Mouse (Mus musculus) midbrain, embryonic 12.5 days (tissue): Measurements from ENCODE around the gene B4galt2. TPM values are rescaled to one million over a fixed set of nuclear protein-coding genes. Genes with fewer than 3 reads are reported as not detected.

ENCODE experiments used
- ATAC-seq: fragments of 200-750 bp; cut with Nextera tagmentation; 2 replicates; pipeline ENCODE4 v1.8.0; 2017; ENCODE audit warnings: low read depth, moderate TSS enrichment, moderate library complexity; ENCODE audit not compliant: low FRiP score
- H3K27ac ChIP-seq: fragments of 300-500 bp; sonication (generic); replicated peaks from 2 replicates; pipeline ENCODE4 v1.5.1; 2016; ENCODE audit warnings: mild to moderate bottlenecking
- H3K27me3 ChIP-seq: fragments of 300-500 bp; sonication (generic); 2 replicates; pipeline ENCODE4 v1.6.1; 2016; ENCODE audit warnings: mild to moderate bottlenecking
- H3K36me3 ChIP-seq: fragments of 300-500 bp; sonication (generic); 2 replicates; pipeline ENCODE4 v1.6.1; 2016
- H3K4me1 ChIP-seq: fragments of 300-500 bp; sonication (generic); 2 replicates; pipeline ENCODE4 v1.6.1; 2016
- H3K4me2 ChIP-seq: fragments of 300-500 bp; sonication (generic); replicated peaks from 2 replicates; pipeline ENCODE4 v1.6.1; 2016; ENCODE audit warnings: mild to moderate bottlenecking, moderate library complexity
- H3K4me3 ChIP-seq: fragments of 300-500 bp; sonication (generic); 2 replicates; pipeline ENCODE4 v1.5.1; 2016; ENCODE audit warnings: mild to moderate bottlenecking
- H3K9ac ChIP-seq: fragments of 300-500 bp; sonication (generic); replicated peaks from 2 replicates; pipeline ENCODE4 v1.6.1; 2016; ENCODE audit warnings: mild to moderate bottlenecking, moderate library complexity
- H3K9me3 ChIP-seq: fragments of 300-500 bp; sonication (generic); 2 replicates; pipeline ENCODE4 v1.6.1; 2016; ENCODE audit warnings: mild to moderate bottlenecking
- WGBS: fragments of 180-500 bp; shearing (Covaris S2); methylation state at CpG from one replicate; pipeline ENCODE4 v1.1.7; 2016; 5-methylcytosine and 5-hydroxymethylcytosine counted together
- polyA plus RNA-seq: library from polyadenylated mRNA; unstranded; fragments of >200 nt; fragmentation: Nextera tagmentation; extraction: Ambion mirVana; gene quantifications from 2 replicates; pipeline ENCODE4 v1.2.1, GENCODE M21; 2016

Gene B4galt2
- polyA plus RNA-seq, 1 experiment from 2014 or later = 39.7 TPM

GRCm38 (mm10) chr4:117831499-117831898 lies 51.8 kb downstream of the B4galt2 start:
- H3K9ac ChIP-seq = no peak overlapping the region
- H3K4me2 ChIP-seq = no peak overlapping the region
- no peak overlapping the region for H3K4me3 ChIP-seq
- H3K4me1 ChIP-seq = peaks cover 17% of the 10 kb centered on the region
- no peak overlapping the region for H3K27ac ChIP-seq
- no peaks in the 10 kb centered on the region for H3K9me3 ChIP-seq
- ATAC-seq = no peak
- WGBS = 89% methylated on average over 2 of the region's 2 CpGs
- no peaks in the 10 kb centered on the region for H3K36me3 ChIP-seq
- peaks cover 38% of the 10 kb centered on the region for H3K27me3 ChIP-seq

- Histone ChIP-seq H3K9ac (no peak overlapping the region), H3K9me3 (no peaks in the 10 kb centered on the region), H3K27ac (no peak overlapping the region), H3K4me3 (no peak overlapping the region), H3K4me2 (no peak overlapping the region), H3K27me3 (peaks cover 38% of the 10 kb centered on the region), H3K4me1 (peaks cover 17% of the 10 kb centered on the region), H3K36me3 (no peaks in the 10 kb centered on the region)
- ATAC-seq = no peak
- 92% methylated on average over 9 of the region's 9 CpGs for WGBS
Measured at GRCm38 (mm10) chr4:117830801-117831200, 52.5 kb downstream of the B4galt2 start.

DNA sequence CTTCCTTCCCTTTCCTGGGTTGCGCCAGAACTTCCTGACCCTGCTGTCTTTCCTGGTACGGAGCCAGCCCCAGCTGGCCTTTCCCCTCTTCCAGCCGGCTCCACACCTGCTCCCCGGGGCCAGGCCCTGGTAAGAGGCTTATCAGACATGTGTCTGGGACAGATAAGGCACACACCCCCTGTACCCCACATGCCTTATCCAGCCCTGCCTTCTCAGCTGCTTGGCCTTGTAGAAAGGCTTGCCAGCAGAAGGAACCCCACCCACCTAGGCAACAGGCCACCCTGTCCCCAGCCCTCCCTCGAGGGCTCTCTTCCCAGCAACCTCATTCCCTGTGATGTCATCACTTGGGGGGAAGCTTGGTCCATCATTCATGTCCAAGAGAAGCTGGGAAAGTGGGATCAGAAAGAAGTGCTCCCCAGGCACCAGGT lies 53.1 kb downstream of the B4galt2 start:
- Histone ChIP-seq H3K4me3 (no peak overlapping the region), H3K4me2 (peak overlapping the region; percentile 30), H3K27me3 (peaks cover 38% of the 10 kb centered on the region), H3K27ac (0 out of 2 replicates have a peak overlapping the region, but pooled peaks have one; percentile 30), H3K4me1 (peaks cover 17% of the 10 kb centered on the region), H3K9me3 (no peaks in the 10 kb centered on the region), H3K36me3 (no peaks in the 10 kb centered on the region), H3K9ac (peak overlapping the region; percentile 20; the same call in 1 of the 2 replicates)
- WGBS = 12% methylated on average over 5 of the region's 5 CpGs
- ATAC-seq = peak; percentile 49

DNA sequence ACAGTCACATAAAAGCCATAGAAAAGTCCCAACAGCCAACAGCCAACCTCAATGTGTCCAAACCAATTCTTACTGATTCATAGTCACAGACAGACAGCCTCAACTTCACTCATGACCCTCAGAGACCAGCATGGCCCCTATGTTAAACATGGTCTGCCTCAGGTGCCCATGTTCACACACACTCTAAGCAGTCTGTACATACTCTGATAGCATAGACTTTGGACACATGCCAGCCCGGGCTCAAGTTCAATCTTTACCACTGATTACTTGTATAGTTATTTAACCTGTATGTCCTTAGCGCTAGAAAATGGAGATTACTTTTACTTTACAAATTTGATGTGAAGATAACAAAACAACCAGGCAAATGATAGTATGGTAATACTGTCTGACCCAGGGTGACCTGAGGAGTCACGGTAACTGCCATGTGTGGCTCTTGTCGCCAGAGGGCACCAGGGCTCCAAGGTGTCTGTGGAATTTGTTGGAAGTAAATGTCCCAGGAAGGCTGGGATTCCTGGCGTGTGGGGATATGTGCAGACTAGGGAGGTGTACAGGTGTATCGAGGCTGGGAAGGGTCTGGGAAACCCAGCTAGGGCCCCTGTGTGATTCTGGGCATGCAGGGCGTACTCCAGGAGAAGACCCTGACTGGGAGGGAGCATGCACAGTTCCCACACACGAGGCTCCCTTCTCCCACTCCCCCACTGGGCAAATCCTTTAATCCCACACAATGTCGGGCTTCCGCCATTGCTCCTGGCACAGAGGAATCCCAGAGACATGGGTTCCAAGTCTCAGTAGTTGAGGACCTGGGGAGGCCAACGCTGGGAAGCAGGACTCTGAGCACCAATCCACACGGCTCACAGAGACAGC lies 53.8 kb downstream of the B4galt2 start:
- 0 out of 2 replicates have a peak overlapping the region, but pooled peaks have one; percentile 30 for H3K27ac ChIP-seq
- H3K4me3 ChIP-seq = no peak overlapping the region
- peak; percentile 55 for ATAC-seq
- peak overlapping the region; percentile 30 for H3K4me2 ChIP-seq
- no peaks in the 10 kb centered on the region for H3K36me3 ChIP-seq
- H3K9ac ChIP-seq = peak overlapping the region; percentile 20; the same call in 1 of the 2 replicates
- H3K4me1 ChIP-seq = peaks cover 10% of the 10 kb centered on the region
- WGBS = 8% methylated on average over 12 of the region's 12 CpGs
- H3K27me3 ChIP-seq = peaks cover 38% of the 10 kb centered on the region
- no peaks in the 10 kb centered on the region for H3K9me3 ChIP-seq

- 81% methylated on average over 8 of the region's 8 CpGs for WGBS
- Histone ChIP-seq H3K9ac (no peak overlapping the region), H3K27ac (no peak overlapping the region), H3K4me3 (no peak overlapping the region), H3K4me2 (no peak overlapping the region), H3K27me3 (peaks cover 31% of the 10 kb centered on the region), H3K4me1 (peaks cover 8% of the 10 kb centered on the region), H3K36me3 (no peaks in the 10 kb centered on the region), H3K9me3 (no peaks in the 10 kb centered on the region)
- no peak for ATAC-seq
Measured at GRCm38 (mm10) chr4:117828572-117829145, 54.6 kb downstream of the B4galt2 start.

Other genes starting within 250 kb of the B4galt2 start
- 67.5 and 72.1 TPM in 2 replicates for gene Dmap1, start 201.2 kb downstream of the B4galt2 start, polyA plus RNA-seq
- gene Gm12845, start 159.1 kb downstream of the B4galt2 start, polyA plus RNA-seq = not detected in 2 replicates
- not detected in 2 replicates for gene Klf17, start 117.8 kb downstream of the B4galt2 start, polyA plus RNA-seq
- 10.4 and 12.4 TPM in 2 replicates for gene Slc6a9, start 49.0 kb downstream of the B4galt2 start, polyA plus RNA-seq
- 2.2 and 2.4 TPM in 2 replicates for gene Ccdc24, start 10.9 kb downstream of the B4galt2 start, polyA plus RNA-seq
- gene Atp6v0b, start 3.8 kb upstream of the B4galt2 start, polyA plus RNA-seq = 256 and 264 TPM in 2 replicates
- gene Dph2, start 8.5 kb upstream of the B4galt2 start, polyA plus RNA-seq = 23.4 and 27.3 TPM in 2 replicates
- gene Ipo13, start 31.5 kb upstream of the B4galt2 start, polyA plus RNA-seq = 66.2 and 68.9 TPM in 2 replicates
- gene Artn, start 46.3 kb upstream of the B4galt2 start, polyA plus RNA-seq = 0.41 and 0.42 TPM in 2 replicates